Mouse (Mus musculus) kidney, postnatal 0 days (tissue): ENCODE results near the gene Pbxip1. TPM values are rescaled to one million over a fixed set of nuclear protein-coding genes. Genes with fewer than 3 reads are reported as not detected.

Experiments used
- ATAC-seq: fragments of 200-750 bp; cut with Nextera tagmentation; replicated peaks from 2 replicates; pipeline ENCODE4 v1.8.0; 2017; ENCODE audit warnings: low read depth, moderate number of reproducible peaks, moderate TSS enrichment, moderate library complexity; ENCODE audit not compliant: low FRiP score
- DNase-seq: peaks from one replicate; pipeline ENCODE4 v3.0.0-alpha.2; 2016; ENCODE audit warnings: low spot score
- H3K27ac ChIP-seq: fragments of 300-500 bp; sonication (generic); 2 replicates; pipeline ENCODE4 v1.5.1; 2014; ENCODE audit warnings: mild to moderate bottlenecking
- H3K27me3 ChIP-seq: fragments of 300-500 bp; sonication (generic); 2 replicates; pipeline ENCODE4 v1.6.1; 2014; ENCODE audit warnings: low read length, mixed read lengths; ENCODE audit not compliant: insufficient read depth
- H3K36me3 ChIP-seq: fragments of 300-500 bp; sonication (generic); 2 replicates; pipeline ENCODE4 v1.6.1; 2014; ENCODE audit warnings: low read length, mixed read lengths; ENCODE audit not compliant: insufficient read depth
- H3K4me1 ChIP-seq: fragments of 300-500 bp; sonication (generic); replicated peaks from 2 replicates; pipeline ENCODE4 v1.6.1; 2014; ENCODE audit warnings: antibody characterized with exemption, low read length, mixed read lengths; ENCODE audit not compliant: insufficient read depth
- H3K4me2 ChIP-seq: fragments of 300-500 bp; sonication (generic); 2 replicates; pipeline ENCODE4 v1.6.1; 2014; ENCODE audit warnings: mild to moderate bottlenecking, low read length, moderate library complexity, mixed read lengths
- H3K4me3 ChIP-seq: fragments of 300-500 bp; sonication (generic); replicated peaks from 2 replicates; pipeline ENCODE4 v1.5.1; 2014; ENCODE audit warnings: low read depth, low read length
- H3K9ac ChIP-seq: fragments of 300-500 bp; sonication (generic); 2 replicates; pipeline ENCODE4 v1.6.1; 2014; ENCODE audit warnings: low read depth, low read length
- H3K9me3 ChIP-seq: fragments of 300-500 bp; sonication (generic); replicated peaks from 2 replicates; pipeline ENCODE4 v1.6.1; 2016; ENCODE audit warnings: low read length, inconsistent platforms, mixed read lengths
- CTCF ChIP-seq: IDR thresholded peaks from 2 replicates; pipeline ENCODE4 v1.5.1; 2016; ENCODE audit warnings: antibody characterized with exemption, low read depth, mild to moderate bottlenecking, moderate library complexity
- WGBS: fragments of 180-500 bp; shearing (Covaris S2); extraction: QIAGEN DNeasy Blood & Tissue Kit; methylation state at CpG from one replicate; pipeline ENCODE4 v1.1.7; 2014; 5-methylcytosine and 5-hydroxymethylcytosine counted together
- polyA plus RNA-seq: library from polyadenylated mRNA; unstranded; fragments of >200 nt; fragmentation: Nextera tagmentation; extraction: Ambion mirVana; gene quantifications from 2 replicates; pipeline ENCODE4 v1.2.1, GENCODE M21; 2015

Gene Pbxip1
- polyA plus RNA-seq, 1 experiment from 2014 or later: 65.2 TPM

DNA sequence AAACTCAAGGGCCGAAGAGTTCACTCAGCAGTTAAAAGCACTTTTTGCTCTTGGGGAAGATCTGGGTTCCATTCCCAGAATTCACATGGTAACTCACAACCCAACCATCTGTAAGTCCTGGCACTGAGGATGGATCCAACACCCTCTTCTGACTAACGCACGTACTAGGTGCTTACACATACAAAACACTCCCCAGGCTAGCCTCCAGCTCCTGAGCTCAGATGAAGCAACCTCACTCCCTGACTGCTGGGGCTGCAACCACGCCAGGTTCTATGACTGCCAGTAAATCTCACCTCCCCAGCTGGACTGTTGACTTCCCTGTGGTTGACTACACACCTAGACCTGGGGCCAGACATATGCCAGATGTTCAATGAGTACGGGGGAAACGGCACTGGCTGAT is 29.6 kb upstream of the Pbxip1 start:
- Histone ChIP-seq H3K9ac (no peak overlapping the region), H3K36me3 (peaks cover 25% of the 10 kb centered on the region), H3K4me2 (no peak overlapping the region), H3K27ac (no peak overlapping the region), H3K4me3 (no peak overlapping the region), H3K27me3 (no peaks in the 10 kb centered on the region), H3K9me3 (no peaks in the 10 kb centered on the region), H3K4me1 (peaks cover 8% of the 10 kb centered on the region)
- DNase-seq: no peak
- WGBS: 88% methylated on average over 6 of the region's 6 CpGs
- TF ChIP-seq CTCF: no peak
- no peak for ATAC-seq

DNA sequence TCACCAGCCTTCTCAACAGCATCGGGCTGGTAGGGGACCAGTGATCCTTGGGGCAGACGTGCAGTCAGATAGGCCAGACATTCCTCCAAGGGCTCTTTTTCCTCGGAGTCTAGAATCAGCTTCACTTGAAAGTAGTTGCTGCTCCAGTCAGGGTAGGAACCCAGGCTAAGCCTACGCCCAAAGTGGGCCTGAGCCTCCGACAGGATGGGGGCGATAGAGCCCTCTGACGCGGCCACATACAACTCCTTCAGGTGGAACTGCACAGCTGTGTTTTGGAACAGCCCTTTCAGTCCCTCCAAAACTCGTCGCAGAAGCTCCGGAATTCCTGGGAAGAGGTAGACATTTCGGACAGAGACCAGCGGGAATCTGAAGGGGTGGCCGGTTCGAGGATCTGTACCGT is 28.1 kb upstream of the Pbxip1 start:
- peaks cover 8% of the 10 kb centered on the region for H3K4me1 ChIP-seq
- no peaks in the 10 kb centered on the region for H3K27me3 ChIP-seq
- peaks cover 15% of the 10 kb centered on the region; the same call in 1 of the 2 replicates for H3K36me3 ChIP-seq
- 70% methylated on average over 16 of the region's 16 CpGs for WGBS
- no peak overlapping the region for H3K4me2 ChIP-seq
- no peak for TF ChIP-seq CTCF
- DNase-seq (no peak), ATAC-seq (no peak)
- no peak overlapping the region for H3K9ac ChIP-seq
- no peak overlapping the region for H3K27ac ChIP-seq
- no peaks in the 10 kb centered on the region for H3K9me3 ChIP-seq
- H3K4me3 ChIP-seq: no peak overlapping the region

DNA sequence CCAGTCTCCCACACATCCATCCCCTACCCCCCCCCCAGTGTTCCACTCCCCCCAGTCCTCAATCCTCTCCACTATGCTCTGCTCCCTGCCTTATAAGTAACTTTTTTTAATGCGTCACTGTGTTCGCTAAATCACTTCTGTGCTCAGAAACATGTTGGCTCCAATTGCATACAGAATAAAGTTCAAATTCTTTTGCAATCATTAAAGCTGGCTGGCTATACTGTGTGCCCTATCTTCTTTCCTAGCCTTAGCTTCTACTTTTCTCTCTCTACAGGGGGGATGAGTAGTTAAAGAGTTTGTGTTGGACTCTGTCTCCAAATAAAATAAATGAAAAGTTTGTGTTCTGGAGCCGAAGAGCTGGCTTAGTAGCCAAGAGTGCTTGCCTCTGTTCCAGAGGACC is 26.8 kb upstream of the Pbxip1 start:
- Histone ChIP-seq H3K27ac (no peak overlapping the region), H3K36me3 (peaks cover 16% of the 10 kb centered on the region), H3K4me3 (no peak overlapping the region), H3K27me3 (no peaks in the 10 kb centered on the region), H3K4me1 (peaks cover 8% of the 10 kb centered on the region), H3K9ac (no peak overlapping the region), H3K4me2 (no peak overlapping the region), H3K9me3 (no peaks in the 10 kb centered on the region)
- WGBS: 88% methylated on average over 3 of the region's 3 CpGs
- TF ChIP-seq CTCF: no peak
- ATAC-seq (no peak), DNase-seq (no peak)

GRCm38 (mm10) chr3:89410864-89411263 is 25.6 kb upstream of the Pbxip1 start:
- WGBS: 75% methylated on average over 10 of the region's 10 CpGs

DNA sequence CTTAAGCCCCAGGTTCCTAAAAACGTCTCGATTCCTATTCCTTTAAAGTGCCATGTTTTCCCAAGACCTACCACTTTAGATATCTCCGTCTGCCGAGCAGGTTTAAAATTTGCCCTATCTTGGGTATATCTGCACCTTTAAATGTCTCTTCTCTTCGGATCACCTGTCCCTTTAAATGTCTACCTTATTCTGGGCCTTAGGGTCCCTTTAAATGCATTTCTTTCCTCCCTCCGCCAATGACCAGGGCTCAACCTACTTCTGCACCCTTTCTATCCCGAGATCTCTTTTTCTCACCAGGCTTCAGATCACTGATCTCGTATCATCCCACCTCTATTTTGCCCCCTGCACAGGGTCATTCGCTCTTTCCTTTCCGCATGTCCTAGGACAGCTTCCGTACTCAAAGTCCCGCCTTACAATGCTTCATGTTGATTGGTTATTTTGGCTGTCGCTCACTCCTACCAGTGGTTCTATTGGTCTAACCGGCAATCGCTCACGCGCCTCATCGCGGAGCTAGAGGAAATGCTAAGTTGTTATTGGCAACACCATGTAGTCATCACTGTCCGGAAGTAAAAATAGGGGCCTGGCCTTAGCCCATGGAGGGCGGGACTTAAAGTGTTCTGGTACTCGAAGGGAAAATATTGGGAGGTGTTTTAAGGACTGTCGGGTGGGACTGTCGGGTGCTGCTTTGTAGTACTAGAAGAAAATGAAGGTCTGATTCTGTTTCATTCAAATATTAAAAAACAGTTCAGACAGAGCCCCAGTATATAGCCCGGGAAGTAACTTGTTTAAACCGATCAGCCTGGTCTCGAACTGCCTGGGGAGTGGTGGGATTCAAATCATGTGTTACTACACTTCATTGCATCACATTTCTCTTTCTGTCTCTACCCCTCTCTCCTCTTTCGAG is 24.8 kb upstream of the Pbxip1 start, which contains the start of gene Flad1:
Flad1 (minus strand) TSS at position 381 of the 904 bp plus-strand sequence.
- peak within 1 kb of the TSS; percentile 79 for H3K4me2 ChIP-seq
- H3K9me3 ChIP-seq: no peaks in the 10 kb centered on the region
- H3K36me3 ChIP-seq: peaks cover 25% of the 10 kb centered on the region
- H3K4me3 ChIP-seq: peak within 1 kb of the TSS; percentile 50
- TF ChIP-seq CTCF: no peak
- ATAC-seq (peak; percentile 99), DNase-seq (peak; percentile 99)
- H3K27ac ChIP-seq: peak within 1 kb of the TSS; percentile 71
- H3K4me1 ChIP-seq: peaks cover 8% of the 10 kb centered on the region
- 6% methylated on average over 28 of the region's 28 CpGs for WGBS
- peak within 1 kb of the TSS; percentile 60 for H3K9ac ChIP-seq
- H3K27me3 ChIP-seq: no peaks in the 10 kb centered on the region

More at GRCm38 (mm10) chr3:89410864-89411263, 25.6 kb upstream of the Pbxip1 start:
- no peaks in the 10 kb centered on the region for H3K9me3 ChIP-seq
- H3K4me2 ChIP-seq: peak overlapping the region; percentile 79
- no peak for ATAC-seq
- H3K9ac ChIP-seq: peak overlapping the region; percentile 60
- DNase-seq: no peak
- peak overlapping the region; percentile 50 for H3K4me3 ChIP-seq
- peak overlapping the region; percentile 71 for H3K27ac ChIP-seq
- peaks cover 23% of the 10 kb centered on the region for H3K36me3 ChIP-seq
- H3K4me1 ChIP-seq: peaks cover 8% of the 10 kb centered on the region
- no peaks in the 10 kb centered on the region for H3K27me3 ChIP-seq
- no peak for TF ChIP-seq CTCF

- Histone ChIP-seq H3K27me3 (no peaks in the 10 kb centered on the region), H3K9me3 (no peaks in the 10 kb centered on the region), H3K4me1 (peaks cover 14% of the 10 kb centered on the region), H3K4me2 (no peak overlapping the region), H3K27ac (no peak overlapping the region), H3K9ac (no peak overlapping the region), H3K36me3 (peaks cover 21% of the 10 kb centered on the region), H3K4me3 (no peak overlapping the region)
- TF ChIP-seq CTCF: no peak
- ATAC-seq: no peak
- WGBS: 95% methylated on average over 8 of the region's 8 CpGs
- no peak for DNase-seq
Measured at GRCm38 (mm10) chr3:89416158-89416557, 20.3 kb upstream of the Pbxip1 start.
